Mouse (Mus musculus): ENCODE measurements at regions not wholly inside any gene's neighbourhood (a gene's known extent, or its start where the extent isn't known, plus 50 kb on each side); places are given as distances from the start of the nearest gene placed in this dataset.

DNA sequence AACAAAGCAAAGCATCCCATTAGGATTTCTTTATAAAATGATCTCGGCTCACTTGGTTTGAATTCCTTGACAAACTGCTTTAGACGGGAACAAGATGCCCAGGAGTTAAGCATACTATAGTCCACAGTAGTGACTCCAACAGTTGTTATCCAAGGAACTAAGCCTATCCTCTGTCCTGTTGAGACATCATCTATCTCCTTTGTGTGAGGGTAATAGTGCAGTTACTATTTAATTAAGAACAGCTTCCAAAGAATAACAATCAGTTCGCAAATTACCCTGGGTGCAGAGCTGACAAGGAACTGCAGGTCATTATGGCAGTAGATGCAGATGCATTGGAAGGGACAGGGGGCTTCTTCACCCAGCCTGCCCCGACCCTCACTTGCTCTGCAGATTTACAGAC is 115.7 kb upstream of the Slc24a5 start:
- no peak for DNase-seq (ENCODE audit: low spot score in 2 of 2)

DNA sequence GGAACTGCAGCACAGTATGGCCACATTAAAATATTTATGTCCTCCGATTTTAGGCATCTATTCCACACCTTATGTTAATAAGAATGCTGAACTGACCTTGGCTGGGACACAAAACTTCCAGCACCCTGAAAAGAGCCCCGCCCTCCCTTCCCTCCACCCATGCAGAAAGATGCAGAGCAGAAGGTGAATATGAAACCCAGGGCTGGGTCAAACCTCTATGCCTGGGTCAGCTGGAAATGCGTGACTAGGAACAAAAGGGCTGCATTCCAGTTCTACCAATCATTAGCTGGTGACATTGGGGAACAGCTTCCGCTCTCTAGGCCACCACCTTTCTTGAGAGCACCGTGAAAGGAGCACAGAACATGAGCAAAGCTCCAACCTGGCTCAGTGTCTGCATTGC is 114.9 kb upstream of the Slc24a5 start:
- DNase-seq (ENCODE audit: low spot score in 2 of 2) = no peak

DNA sequence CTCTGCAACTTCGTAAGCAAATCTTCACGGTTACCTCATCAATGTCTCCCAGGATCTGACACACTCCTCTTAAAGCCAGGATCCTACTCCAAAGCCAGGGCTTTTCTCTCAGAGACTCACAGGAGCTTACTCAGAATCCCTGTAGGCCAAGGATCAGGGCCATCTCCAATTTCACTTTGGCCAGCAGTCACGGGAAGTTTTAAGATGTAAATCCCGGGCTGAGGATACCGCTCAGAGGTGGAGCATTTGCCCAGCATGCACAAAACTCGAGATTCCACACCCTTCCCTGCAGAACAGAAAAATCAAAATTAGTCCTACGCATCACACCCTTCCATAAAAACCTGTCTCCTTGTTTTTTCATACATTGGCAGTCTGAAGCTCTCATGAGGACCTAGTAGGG is 112.1 kb upstream of the Slc24a5 start:
- DNase-seq (ENCODE audit: low spot score in 2 of 2) = no peak

DNA sequence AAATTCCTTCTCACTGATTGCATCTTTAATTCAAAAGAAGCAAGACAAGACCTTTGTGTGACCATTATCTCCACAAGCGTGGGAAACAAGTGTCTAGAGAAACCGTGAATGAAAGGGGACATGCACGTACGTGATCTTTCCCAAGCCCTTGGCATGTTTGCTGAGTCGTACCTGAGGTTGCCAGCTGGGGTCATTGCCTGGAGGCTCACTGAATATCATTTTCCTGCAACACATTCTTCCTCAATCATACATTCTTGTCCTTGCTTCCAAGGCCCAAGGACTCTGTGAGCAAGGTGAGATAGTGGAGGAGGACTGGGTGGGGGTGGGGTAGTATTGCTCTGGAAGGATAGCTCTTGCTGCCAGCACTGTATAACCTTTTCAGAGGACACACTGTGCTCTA is 108.5 kb upstream of the Slc24a5 start:
- DNase-seq (ENCODE audit: low spot score in 2 of 2) = no peak

DNA sequence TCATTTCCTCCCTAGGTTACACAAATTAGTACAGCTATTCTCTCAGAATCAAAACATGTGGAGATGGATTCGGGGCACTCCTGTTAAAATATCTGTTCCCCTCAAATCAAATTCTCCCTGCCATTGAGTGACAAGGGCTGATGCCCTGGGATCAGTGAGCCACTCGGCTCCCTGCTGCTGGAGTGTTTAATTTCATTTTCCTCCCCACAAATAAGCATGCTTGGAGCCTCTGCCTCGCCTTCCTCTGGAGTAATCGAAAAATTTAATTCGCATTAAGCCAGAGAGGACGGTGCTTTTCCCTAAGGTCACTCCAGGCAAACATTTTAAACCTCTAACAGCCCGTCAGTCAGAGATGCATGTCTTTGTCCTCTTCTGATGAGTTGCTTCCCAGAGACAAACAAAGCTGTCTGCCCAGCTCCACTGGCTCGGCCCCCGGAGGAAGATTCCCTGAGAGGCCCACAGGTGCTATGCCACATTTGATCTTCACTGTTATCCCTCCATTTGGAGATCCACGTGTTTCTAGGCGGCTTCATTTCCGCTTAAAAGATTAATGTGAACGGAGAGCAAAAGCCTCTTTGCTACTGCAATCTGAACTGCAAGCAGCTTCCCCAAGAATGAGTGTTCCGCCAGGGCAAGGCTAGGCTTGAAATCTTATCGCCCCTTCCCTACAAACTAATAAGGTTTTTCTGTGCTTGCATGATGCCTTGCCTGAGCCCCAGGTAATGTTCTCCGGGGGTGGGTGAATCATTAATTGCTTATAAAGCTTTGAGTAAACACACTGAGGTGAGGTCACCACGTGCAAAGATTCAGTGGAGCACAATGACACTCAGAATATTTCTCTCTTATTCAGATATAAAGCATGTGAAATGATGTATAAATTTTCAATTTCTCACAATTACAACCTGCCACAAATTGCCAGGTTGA is 95.8 kb upstream of the Slc24a5 start:
- DNase-seq (ENCODE audit: low spot score in 2 of 2) = no peak

DNA sequence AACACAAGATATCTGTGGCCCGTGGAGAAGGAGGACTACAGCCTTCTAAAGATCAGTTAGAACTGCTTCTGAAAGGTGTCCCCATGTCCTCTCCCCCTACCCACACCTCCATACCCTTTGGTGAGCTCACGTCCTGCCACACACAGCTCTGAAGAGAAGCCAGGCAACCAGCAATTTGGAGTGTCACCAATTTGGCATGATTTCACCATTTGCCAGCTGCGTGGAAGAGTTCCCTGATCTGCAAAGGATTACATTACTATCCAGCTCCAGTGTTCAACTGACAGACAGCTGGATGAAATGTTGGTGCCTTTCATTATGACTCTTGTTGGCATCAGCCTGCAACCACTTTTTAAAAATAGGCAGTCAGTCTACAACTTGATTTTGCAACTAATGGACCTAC is 92.8 kb upstream of the Slc24a5 start:
- no peak for DNase-seq (ENCODE audit: low spot score in 2 of 2)

DNA sequence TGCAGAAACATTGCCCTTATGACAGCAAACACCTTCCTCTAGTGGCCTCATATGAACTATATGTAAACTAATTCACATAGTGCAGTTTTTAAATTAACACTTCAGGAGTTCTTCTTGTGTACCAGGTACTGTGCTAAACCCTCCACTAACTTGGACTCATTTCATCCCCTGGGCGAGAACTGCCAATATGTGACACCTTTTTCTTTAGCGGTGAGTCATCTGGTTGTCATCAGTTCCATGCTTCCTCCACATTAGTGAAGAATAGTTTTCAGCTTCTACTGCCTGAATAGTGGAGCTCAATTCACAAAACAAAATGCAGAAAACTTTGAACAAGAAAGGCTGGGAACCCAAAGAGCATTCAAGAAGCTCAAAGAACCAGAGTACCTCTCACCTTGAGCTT is 76.9 kb upstream of the Slc24a5 start:
- no peak for DNase-seq (ENCODE audit: low spot score in 2 of 2)

DNA sequence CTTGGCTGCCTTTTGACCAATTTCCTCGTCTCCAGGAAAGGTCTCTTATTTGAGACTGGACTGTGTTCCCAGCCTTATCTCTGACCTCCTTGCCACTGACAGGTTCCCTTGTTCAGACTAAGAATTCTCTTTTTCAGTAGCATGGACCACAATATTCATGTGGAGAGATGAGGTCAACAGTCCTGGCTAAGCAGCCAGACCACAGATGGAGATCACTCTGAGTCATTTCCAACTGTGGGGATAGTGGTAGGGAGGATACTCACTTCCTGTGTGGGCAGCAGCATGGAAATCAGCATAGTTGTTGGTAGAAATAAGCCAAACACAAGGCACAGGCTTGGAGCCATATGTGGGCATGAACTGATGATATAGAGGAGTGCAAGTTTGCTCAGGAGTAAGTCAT is 52.9 kb upstream of the Slc24a5 start:
- DNase-seq (ENCODE audit: low spot score in 2 of 2) = no peak

DNA sequence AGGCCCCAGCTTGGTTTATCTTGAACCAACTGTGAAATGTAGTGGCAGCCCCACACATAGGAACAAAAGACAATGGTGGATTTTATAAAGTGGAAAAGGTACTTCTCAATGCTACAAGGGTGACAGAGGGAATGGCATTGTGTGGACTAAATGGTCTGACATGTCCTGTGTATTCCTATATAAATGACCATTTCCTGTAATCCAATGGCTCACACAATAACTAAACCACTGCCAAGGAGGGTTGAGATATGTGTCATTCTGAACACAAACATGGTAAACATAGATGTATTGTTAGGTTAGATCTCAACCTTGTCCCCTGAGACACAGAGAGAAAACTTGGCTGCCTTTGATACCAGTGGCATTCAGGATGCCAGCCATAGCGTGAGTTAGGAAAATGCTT is 51.0 kb upstream of the Slc24a5 start:
- DNase-seq (ENCODE audit: low spot score in 2 of 2) = no peak

All from cerebellum, postnatal 4 days (tissue).